Mouse (Mus musculus) ES-E14 (cell line): ENCODE results near the gene Bst2. TPM values are rescaled to one million over a fixed set of nuclear protein-coding genes. Genes with fewer than 3 reads are reported as not detected.

ENCODE experiments used
- DNase-seq: peaks from one replicate; pipeline ENCODE4 v3.0.0-alpha.2; 2013; ENCODE audit warnings: low read depth, low spot score
- H3K27ac ChIP-seq: 2 replicates; pipeline ENCODE4 v1.5.1; 2012; ENCODE audit warnings: low read depth, mild to moderate bottlenecking, low read length, moderate library complexity, mixed read lengths; ENCODE audit not compliant: poor library complexity, insufficient read depth, severe bottlenecking
- H3K36me3 ChIP-seq: 2 replicates; pipeline ENCODE4 v1.6.1; 2012; ENCODE audit warnings: mild to moderate bottlenecking, low read length, moderate library complexity, mixed read lengths; ENCODE audit not compliant: control insufficient read depth, poor library complexity, insufficient read depth, severe bottlenecking
- H3K4me1 ChIP-seq, 2 experiments: fragments of 150-350 bp in 1 of 2; sonication (generic) in 1 of 2; 2 replicates each; pipeline ENCODE4 v1.6.1; 2012; ENCODE audit warnings: low read length in 2 of 2, mild to moderate bottlenecking in 1 of 2, mixed read lengths in 1 of 2; ENCODE audit not compliant: control insufficient read depth in 2 of 2, insufficient read depth in 2 of 2, poor library complexity in 1 of 2
- H3K4me3 ChIP-seq, 2 experiments: fragments of 150-350 bp in 1 of 2; sonication (generic) in 1 of 2; 2 replicates each; pipeline ENCODE4 v1.5.1; 2012; ENCODE audit warnings: low read length in 2 of 2, low read depth in 1 of 2, mild to moderate bottlenecking in 1 of 2, mixed read lengths in 1 of 2; ENCODE audit not compliant: insufficient read depth in 1 of 2, poor library complexity in 1 of 2, severe bottlenecking in 1 of 2
- H3K9ac ChIP-seq: 2 replicates; pipeline ENCODE4 v1.6.1; 2012; ENCODE audit warnings: low read depth, mild to moderate bottlenecking, low read length, mixed read lengths; ENCODE audit not compliant: poor library complexity, insufficient read depth, severe bottlenecking
- H3K9me3 ChIP-seq: fragments of 150-350 bp; sonication (generic); 2 replicates; pipeline ENCODE4 v1.6.1; 2012; ENCODE audit warnings: low read depth, mild to moderate bottlenecking, low read length; ENCODE audit not compliant: control insufficient read depth, insufficient read depth
- CHD2 ChIP-seq: IDR thresholded peaks from 2 replicates; pipeline ENCODE4 v1.6.1; 2014; ENCODE audit warnings: mild to moderate bottlenecking, low read depth, low read length, inconsistent platforms
- HCFC1 ChIP-seq: IDR thresholded peaks from 2 replicates; pipeline ENCODE4 v1.6.1; 2012; ENCODE audit warnings: low read length, inconsistent platforms, borderline replicate concordance; ENCODE audit not compliant: insufficient read depth
- MAFK ChIP-seq: IDR thresholded peaks from 2 replicates; pipeline ENCODE4 v1.6.1; 2014; ENCODE audit warnings: mild to moderate bottlenecking, low read depth, low read length, inconsistent platforms; ENCODE audit not compliant: insufficient read depth
- ZC3H11A ChIP-seq: IDR thresholded peaks from 2 replicates; pipeline ENCODE4 v1.6.1; 2012; ENCODE audit warnings: low read depth, mild to moderate bottlenecking, inconsistent platforms, low read length, borderline replicate concordance
- ZNF384 ChIP-seq: IDR thresholded peaks from 2 replicates; pipeline ENCODE4 v1.6.1; 2012; ENCODE audit warnings: low read depth, low read length, inconsistent platforms
- in situ Hi-C, 2 experiments: fragments of 600-800 bp; cut with MboI; formaldehyde crosslinking; loops; one replicate each; pipeline ENCODE4 v1.15.1; 2025; ENCODE audit warnings: low sequenced_read_pairs in 2 of 2, inconsistent platforms in 1 of 2; ENCODE audit not compliant: unreplicated experiment in 2 of 2
- total RNA-seq: library from RNA; depleted of rRNA; stranded (reverse); fragments of 300-350 nt; gene quantifications from 2 replicates; pipeline ENCODE4 v1.2.3, GENCODE M21; 2012

Gene Bst2
- total RNA-seq, 1 experiment = 135 TPM

DNA sequence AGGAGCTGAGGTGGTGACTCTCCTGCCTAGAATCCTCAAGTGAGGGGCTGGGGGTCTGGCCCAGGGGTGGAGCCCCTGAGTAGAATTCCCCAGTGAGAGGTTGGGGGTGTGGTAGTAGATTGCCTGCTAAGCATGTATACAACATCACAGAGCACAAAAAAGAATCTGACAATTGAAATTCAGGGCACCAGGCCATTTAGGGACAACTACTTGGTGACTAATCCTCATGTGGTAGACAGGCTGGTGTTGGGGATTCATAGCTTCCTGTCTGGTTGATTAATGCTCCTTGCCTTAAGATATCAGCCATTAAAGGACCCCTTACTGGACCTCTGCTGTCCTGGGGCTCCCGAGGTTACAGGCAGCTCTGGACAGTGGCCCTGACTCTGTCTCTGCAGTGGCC lies 41.8 kb upstream of the Bst2 start:
- H3K4me1 ChIP-seq = peaks cover 0 to 16% of the 10 kb centered on the region in 2 experiments; a peak in 1 of 4 replicates
- H3K9me3 ChIP-seq = no peaks in the 10 kb centered on the region
- no peak overlapping the region for H3K27ac ChIP-seq
- DNase-seq = no peak
- in situ Hi-C loops = no loop called here
- TF ChIP-seq ZNF384 = no peak
- no peak overlapping the region for H3K9ac ChIP-seq
- peaks cover 3% of the 10 kb centered on the region; the same call in 1 of the 2 replicates for H3K36me3 ChIP-seq
- H3K4me3 ChIP-seq = no peak overlapping the region; a peak in 1 of 4 replicates

DNA sequence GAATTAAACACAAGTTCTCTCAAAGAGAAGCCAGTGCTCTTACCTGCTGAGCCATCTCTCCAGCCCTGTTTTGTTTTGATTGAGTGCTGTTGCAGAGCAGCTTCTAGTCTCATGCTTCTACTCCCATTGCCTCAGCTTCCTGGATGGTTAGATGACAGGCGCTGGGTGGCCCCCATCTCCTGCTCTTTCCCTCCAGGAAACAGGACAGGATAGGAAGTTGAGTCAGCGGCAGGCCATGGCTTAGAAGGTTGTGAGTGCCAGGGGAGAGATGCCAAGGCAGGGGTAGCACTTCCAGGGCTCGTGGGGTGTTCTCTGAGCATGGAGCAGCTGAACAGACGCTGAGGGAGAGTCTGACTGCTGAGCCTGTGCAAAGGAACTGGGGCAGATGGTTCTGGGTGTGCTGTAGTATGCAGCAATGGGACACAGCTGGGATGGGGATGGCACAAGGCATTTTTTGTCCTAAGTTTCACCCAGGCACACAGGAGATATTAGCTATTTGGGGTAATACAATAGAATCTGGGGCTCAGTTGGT lies 40.7 kb upstream of the Bst2 start:
- Histone ChIP-seq H3K27ac (no peak overlapping the region), H3K9me3 (no peaks in the 10 kb centered on the region), H3K36me3 (peaks cover 3% of the 10 kb centered on the region; the same call in 1 of the 2 replicates), H3K4me3 (no peak overlapping the region), H3K9ac (no peak overlapping the region), H3K4me1 (peaks cover 0 to 16% of the 10 kb centered on the region in 2 experiments; a peak in 1 of 4 replicates)
- TF ChIP-seq ZC3H11A (no peak), HCFC1 (no peak), ZNF384 (no peak), MAFK (no peak), CHD2 (no peak)
- DNase-seq = no peak
- in situ Hi-C loops = no loop called here

DNA sequence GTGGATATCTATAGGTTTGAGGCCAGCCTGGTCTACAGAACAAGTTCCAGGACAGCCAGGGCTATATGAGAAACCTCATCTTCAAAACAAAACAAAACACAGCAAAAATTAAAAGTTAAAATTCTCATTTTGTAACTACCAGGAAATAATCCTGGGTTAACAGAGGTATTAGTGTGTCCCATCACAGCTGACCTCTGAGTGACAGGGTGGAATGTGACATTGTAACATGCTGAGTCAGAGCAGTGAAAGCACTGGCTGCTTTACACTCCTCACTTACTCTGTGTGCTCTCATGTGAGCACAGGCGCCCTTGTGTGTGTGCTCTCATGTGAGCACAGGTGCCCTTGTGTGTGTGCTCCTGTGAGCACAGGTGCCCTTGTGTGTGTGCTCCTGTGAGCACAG lies 37.8 kb upstream of the Bst2 start:
- in situ Hi-C loops = no loop called here
- TF ChIP-seq CHD2 (no peak), MAFK (peak; percentile 53; the same call in 1 of the 2 replicates), ZC3H11A (no peak)
- DNase-seq = no peak
- H3K4me1 ChIP-seq = peaks cover 0 to 11% of the 10 kb centered on the region in 2 experiments; a peak in 2 of 4 replicates
- H3K4me3 ChIP-seq = no peak overlapping the region
- no peak overlapping the region for H3K9ac ChIP-seq
- H3K36me3 ChIP-seq = no peaks in the 10 kb centered on the region
- H3K9me3 ChIP-seq = no peaks in the 10 kb centered on the region
- H3K27ac ChIP-seq = no peak overlapping the region

DNA sequence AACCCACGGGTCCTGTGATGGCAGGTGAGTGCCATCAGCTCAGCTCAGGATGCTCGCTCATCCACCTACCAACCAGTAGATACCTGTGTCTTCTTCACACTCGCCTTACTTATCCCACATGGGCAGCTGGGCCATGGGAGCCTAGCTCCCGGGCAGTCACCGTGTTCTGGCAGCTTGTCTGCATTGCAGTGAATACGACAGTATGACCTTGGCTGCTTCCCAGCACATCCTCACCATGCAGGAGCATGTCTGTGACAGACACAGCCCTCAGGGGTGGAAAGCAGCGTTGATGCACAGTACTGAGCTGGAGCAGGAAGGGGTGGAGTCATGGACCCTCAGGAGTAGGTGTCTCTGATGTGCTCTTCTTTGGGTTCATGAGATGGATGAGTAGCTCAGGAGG lies 37.2 kb upstream of the Bst2 start:
- H3K9me3 ChIP-seq = no peaks in the 10 kb centered on the region
- H3K4me1 ChIP-seq = peaks cover 0 to 7% of the 10 kb centered on the region in 2 experiments; a peak in 2 of 4 replicates
- in situ Hi-C loops = no loop called here
- no peak for TF ChIP-seq CHD2
- no peak for TF ChIP-seq HCFC1
- H3K9ac ChIP-seq = no peak overlapping the region
- no peak for DNase-seq
- H3K4me3 ChIP-seq = no peak overlapping the region
- H3K36me3 ChIP-seq = no peaks in the 10 kb centered on the region
- no peak overlapping the region for H3K27ac ChIP-seq

DNA sequence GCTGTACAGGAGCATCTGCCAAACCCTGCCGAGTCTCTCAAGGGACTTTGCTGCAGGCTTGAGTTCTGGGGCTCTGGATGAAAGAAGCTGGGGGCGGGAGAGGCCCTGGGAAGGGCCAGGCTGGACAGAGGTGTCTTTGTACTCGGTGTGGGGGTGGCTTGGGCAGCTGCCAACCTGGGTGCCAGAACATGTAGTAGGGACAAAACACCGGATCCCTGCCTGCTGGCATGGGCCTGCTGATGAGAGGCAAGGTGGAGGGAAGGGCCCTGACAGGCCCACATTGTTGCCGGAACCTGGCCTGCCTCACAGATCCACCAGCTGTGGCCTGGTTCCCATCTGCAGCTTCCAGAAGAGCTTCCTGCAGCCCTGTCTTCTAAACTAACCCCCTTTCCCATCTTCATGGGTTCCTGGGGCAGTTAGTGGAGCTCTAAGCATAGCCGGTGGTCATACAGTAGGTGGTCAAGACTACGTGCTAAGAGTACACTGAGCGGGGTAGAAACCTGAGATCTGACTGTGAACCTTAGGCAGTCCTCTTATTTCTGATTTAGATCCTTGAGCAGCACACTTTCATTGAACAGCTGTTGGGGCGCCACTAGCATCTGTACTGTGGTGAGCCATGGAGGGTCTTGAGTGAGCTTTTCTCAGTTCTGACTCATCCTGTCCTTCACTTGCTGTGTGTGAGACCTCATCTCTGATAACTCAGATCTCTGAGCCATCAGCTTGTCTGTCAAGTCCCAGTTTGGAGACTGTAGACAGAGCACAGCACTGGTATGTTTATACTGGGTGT lies 35.8 kb upstream of the Bst2 start:
- TF ChIP-seq MAFK (no peak), ZNF384 (no peak), ZC3H11A (no peak), HCFC1 (no peak), CHD2 (no peak)
- in situ Hi-C loops = no loop called here
- DNase-seq = no peak
- Histone ChIP-seq H3K4me1 (peaks cover 0 to 13% of the 10 kb centered on the region in 2 experiments; a peak in 2 of 4 replicates), H3K36me3 (no peaks in the 10 kb centered on the region), H3K27ac (no peak overlapping the region), H3K4me3 (no peak overlapping the region), H3K9me3 (no peaks in the 10 kb centered on the region), H3K9ac (no peak overlapping the region)
